Comparison of ENCODE assay signal across 8 mouse cellular contexts in the genomic region with DNA sequence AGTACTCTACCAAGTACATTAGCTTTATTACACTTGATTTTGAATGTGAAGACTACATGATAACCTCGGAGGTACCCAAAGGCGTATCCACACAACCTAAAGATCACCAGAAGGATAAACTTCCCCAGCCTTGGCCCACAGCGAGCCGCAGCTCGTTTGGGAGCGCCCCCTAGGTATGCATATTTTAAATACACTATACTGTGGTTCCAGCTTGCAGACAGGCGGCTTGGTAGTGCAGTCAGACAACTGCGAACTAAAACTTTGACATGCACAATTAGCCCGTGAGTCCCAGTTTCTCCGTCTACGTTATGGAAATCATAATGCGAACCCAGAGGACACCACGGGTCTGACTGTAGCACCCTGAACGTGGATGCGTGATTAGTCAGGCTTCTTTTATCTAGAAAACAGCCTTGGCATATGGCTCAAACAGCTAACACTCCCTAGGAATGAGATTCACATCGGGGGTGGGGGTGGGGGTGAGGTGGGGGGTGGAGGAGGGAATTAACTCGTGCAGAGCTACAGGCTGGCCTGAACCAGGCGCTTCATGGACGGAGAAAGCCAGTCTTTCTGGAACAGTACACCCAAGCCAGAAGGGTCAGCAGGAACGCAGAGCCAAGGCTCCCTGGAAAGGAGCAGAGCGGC. TPM values are rescaled to one million over a fixed set of nuclear protein-coding genes. Genes with fewer than 3 reads are reported as not detected.
DNase-seq lines count a peak whose midpoint lies in the region; ATAC-seq and TF ChIP-seq lines count a peak whose summit lies in the region.

No protein-coding gene starts in this region.

- no peaks in the 10 kb centered on the region for H3K36me3 ChIP-seq in forebrain, embryonic 13.5 days (ENCODE audit: poor library complexity, severe bottlenecking)
- no peaks in the 10 kb centered on the region for H3K36me3 ChIP-seq in hindbrain, postnatal 0 days (ENCODE audit: insufficient read depth, low read length)
- H3K36me3 ChIP-seq in liver, embryonic 15.5 days (replicated peaks), result no peaks in the 10 kb centered on the region
- H3K36me3 ChIP-seq in neural tube, embryonic 11.5 days (ENCODE audit: control insufficient read depth, insufficient read depth, low read length), result no peaks in the 10 kb centered on the region

- H3K27ac ChIP-seq in forebrain, embryonic 13.5 days, result no peak overlapping the region
- no peak overlapping the region for H3K27ac ChIP-seq in hindbrain, postnatal 0 days
- H3K27ac ChIP-seq in liver, embryonic 15.5 days (replicated peaks), result no peak overlapping the region
- peak overlapping the region; percentile 37; the same call in 1 of the 2 replicates for H3K27ac ChIP-seq in neural tube, embryonic 11.5 days (ENCODE audit: low read depth, low read length)

- H3K27me3 ChIP-seq in forebrain, embryonic 13.5 days, result peaks cover 5% of the 10 kb centered on the region; the same call in 1 of the 2 replicates
- no peaks in the 10 kb centered on the region for H3K27me3 ChIP-seq in hindbrain, postnatal 0 days (ENCODE audit: insufficient read depth, low read length)
- no peaks in the 10 kb centered on the region for H3K27me3 ChIP-seq in liver, embryonic 15.5 days
- H3K27me3 ChIP-seq in neural tube, embryonic 11.5 days (ENCODE audit: control insufficient read depth, insufficient read depth, low read length), result no peaks in the 10 kb centered on the region

- no peaks in the 10 kb centered on the region for H3K9me3 ChIP-seq in forebrain, embryonic 13.5 days (replicated peaks)
- H3K9me3 ChIP-seq in hindbrain, postnatal 0 days (ENCODE audit: low read length), result no peaks in the 10 kb centered on the region
- no peaks in the 10 kb centered on the region for H3K9me3 ChIP-seq in liver, embryonic 15.5 days (replicated peaks)
- no peaks in the 10 kb centered on the region for H3K9me3 ChIP-seq in neural tube, embryonic 11.5 days (ENCODE audit: control insufficient read depth, low read length)

- H3K4me2 ChIP-seq in forebrain, embryonic 13.5 days, result peak overlapping the region; percentile 88
- H3K4me2 ChIP-seq in hindbrain, postnatal 0 days (ENCODE audit: low read depth, low read length), result peak overlapping the region; percentile 76
- peak overlapping the region; percentile 70 for H3K4me2 ChIP-seq in liver, embryonic 15.5 days
- H3K4me2 ChIP-seq in neural tube, embryonic 11.5 days (ENCODE audit: low read depth), result peak overlapping the region; percentile 78

- DNase-seq in cerebellum, adult 8-10 months, result peak; percentile 37
- no peak for DNase-seq in cerebellum, adult 11 months
- peak; percentile 67 for DNase-seq in R1 (ENCODE audit: low read depth, low spot score)
- DNase-seq in hindbrain, postnatal 0 days (ENCODE audit: low spot score), result peak; percentile 78
- DNase-seq in neural tube, embryonic 11.5 days (ENCODE audit: low spot score), result peak; percentile 61
- no peak for DNase-seq in c-Kit-positive CD71-positive TER-119-positive erythroid progenitor cells, embryonic 14.5 days (ENCODE audit: low spot score)

- WGBS in forebrain, embryonic 13.5 days, result 4% methylated on average over 21 of the region's 21 CpGs
- 3% methylated on average over 21 of the region's 21 CpGs for WGBS in hindbrain, postnatal 0 days
- WGBS in liver, embryonic 15.5 days (ENCODE audit: insufficient replicate concordance), result 3% methylated on average over 21 of the region's 21 CpGs
- 4% methylated on average over 21 of the region's 21 CpGs for WGBS in neural tube, embryonic 11.5 days

- H3K4me3 ChIP-seq in forebrain, embryonic 13.5 days, result peak overlapping the region; percentile 49
- H3K4me3 ChIP-seq in hindbrain, postnatal 0 days (ENCODE audit: low read length), result peak overlapping the region; percentile 46
- peak overlapping the region; percentile 57 for H3K4me3 ChIP-seq in liver, embryonic 15.5 days (replicated peaks)
- H3K4me3 ChIP-seq in neural tube, embryonic 11.5 days (ENCODE audit: low read depth, low read length), result peak overlapping the region; percentile 51

- peak; percentile 76 for TF ChIP-seq CTCF in hindbrain, postnatal 0 days (IDR thresholded peaks at IDR 0.05; ENCODE audit: low read depth)

- peaks cover 25% of the 10 kb centered on the region for H3K4me1 ChIP-seq in forebrain, embryonic 13.5 days
- H3K4me1 ChIP-seq in hindbrain, postnatal 0 days (ENCODE audit: insufficient read depth, low read length), result no peaks in the 10 kb centered on the region
- H3K4me1 ChIP-seq in liver, embryonic 15.5 days (replicated peaks), result peaks cover 5% of the 10 kb centered on the region; the same call in 1 of the 2 replicates
- no peaks in the 10 kb centered on the region for H3K4me1 ChIP-seq in neural tube, embryonic 11.5 days (ENCODE audit: control insufficient read depth, insufficient read depth, low read length)

- ATAC-seq in forebrain, embryonic 13.5 days, result peak; percentile 52
- ATAC-seq in hindbrain, postnatal 0 days, result peak; percentile 69
- ATAC-seq in liver, embryonic 15.5 days (ENCODE audit: insufficient read depth), result no peak; the same call in 1 of the 2 replicates
- no peak for ATAC-seq in neural tube, embryonic 11.5 days (ENCODE audit: insufficient read depth, low FRiP score, low TSS enrichment)

- H3K9ac ChIP-seq in forebrain, embryonic 13.5 days, result peak overlapping the region; percentile 59
- peak overlapping the region; percentile 41; the same call in 1 of the 2 replicates for H3K9ac ChIP-seq in hindbrain, postnatal 0 days (replicated peaks; ENCODE audit: low read length)
- no peak overlapping the region for H3K9ac ChIP-seq in liver, embryonic 15.5 days
- peak overlapping the region; percentile 37 for H3K9ac ChIP-seq in neural tube, embryonic 11.5 days (ENCODE audit: low read length)

RNA-seq across cellular contexts. Expression of gene Ttc12, which starts 0.7 kb away (rescaled TPM):
- 0.79 and 1.0 TPM in 2 replicates for polyA plus RNA-seq in forebrain, embryonic 13.5 days (2015; fragmentation: Nextera tagmentation; extraction: Ambion mirVana)
- 1.0 and 1.5 TPM in 2 replicates for total RNA-seq in hindbrain, postnatal 0 days (2014; rRNA removed)
- polyA plus RNA-seq in hindbrain, postnatal 0 days (2015; fragmentation: Nextera tagmentation; extraction: Ambion mirVana), result 1.9 and 2.0 TPM in 2 replicates
- 0.07 and 0.24 TPM in 2 replicates for polyA plus RNA-seq in liver, embryonic 15.5 days (2015; fragmentation: Nextera tagmentation; extraction: Ambion mirVana)
- 1.7 and 2.4 TPM in 2 replicates for polyA plus RNA-seq in neural tube, embryonic 11.5 days (2014; fragmentation: Nextera tagmentation; extraction: Ambion mirVana)

RNA-seq across cellular contexts. Expression of gene Ankk1, which starts 58.5 kb away (rescaled TPM):
- not detected in 2 replicates for polyA plus RNA-seq in forebrain, embryonic 13.5 days (2015; fragmentation: Nextera tagmentation; extraction: Ambion mirVana)
- 0.10 and 0.18 TPM in 2 replicates for total RNA-seq in hindbrain, postnatal 0 days (2014; rRNA removed)
- polyA plus RNA-seq in hindbrain, postnatal 0 days (2015; fragmentation: Nextera tagmentation; extraction: Ambion mirVana), result not detected in 2 replicates
- polyA plus RNA-seq in liver, embryonic 15.5 days (2015; fragmentation: Nextera tagmentation; extraction: Ambion mirVana), result not detected in 2 replicates
- polyA plus RNA-seq in neural tube, embryonic 11.5 days (2014; fragmentation: Nextera tagmentation; extraction: Ambion mirVana), result not detected in 2 replicates

Comparison
In these comparisons a context has a peak if more than half of its experiments do, and no peak if none do; other contexts are left out.
1. DNase-seq: peak in cerebellum, adult 8-10 months (single experiment), R1 (single experiment), hindbrain, postnatal 0 days (single experiment) and neural tube, embryonic 11.5 days (single experiment); none in cerebellum, adult 11 months (single experiment) and c-Kit-positive CD71-positive TER-119-positive erythroid progenitor cells, embryonic 14.5 days (single experiment).
2. ATAC-seq: peak in forebrain, embryonic 13.5 days (single experiment) and hindbrain, postnatal 0 days (single experiment); none in liver, embryonic 15.5 days (single experiment) and neural tube, embryonic 11.5 days (single experiment).
3. Peak in every context shown above with its lines, with median percentiles within 50 percentile points of each other: H3K4me2 ChIP-seq and H3K4me3 ChIP-seq.